9 mouse cellular contexts compared by ENCODE assay signal in the genomic region with DNA sequence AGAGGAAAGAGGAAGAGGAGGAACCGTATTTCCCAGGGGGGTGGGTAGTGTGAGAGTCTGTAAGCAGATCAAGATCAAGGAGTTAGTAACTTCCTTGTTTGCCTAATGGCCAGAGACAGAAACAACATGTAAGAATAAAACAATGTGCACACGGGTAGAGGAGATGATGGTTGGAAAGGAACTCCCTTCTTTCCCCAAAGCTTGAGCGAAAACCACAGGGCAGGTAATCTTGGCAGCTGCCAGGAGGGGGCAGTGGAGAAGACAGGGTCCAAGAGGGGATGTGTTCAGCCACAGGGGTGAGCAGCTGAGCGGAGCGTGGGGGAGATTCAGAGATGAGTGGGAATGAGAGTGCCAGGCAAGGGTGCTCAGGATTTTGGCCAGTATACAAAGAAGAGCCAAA. TPM values are rescaled to one million over a fixed set of nuclear protein-coding genes. Genes with fewer than 3 reads are reported as not detected.
DNase-seq lines count a peak whose midpoint lies in the region; ATAC-seq and TF ChIP-seq lines count a peak whose summit lies in the region.
"Had no signal": no experiment of that assay in that cellular context is flagged by ENCODE, and none has a peak within 500 bp of the region (broad histone marks: within the 10 kb centered on the region; RNA-seq: fewer than 3 reads in every experiment).

No protein-coding gene starts in this region.

- no peaks in the 10 kb centered on the region for H3K27me3 ChIP-seq in MEL (ENCODE audit: control insufficient read depth in 1 of 2, insufficient read depth in 2 of 2, low read length in 2 of 2)
- H3K27me3 ChIP-seq in kidney, embryonic 16.5 days (ENCODE audit: insufficient read depth, low read length), result no peaks in the 10 kb centered on the region
- no peaks in the 10 kb centered on the region for H3K27me3 ChIP-seq in neural tube, embryonic 11.5 days (ENCODE audit: control insufficient read depth, insufficient read depth, low read length)
- H3K27me3 ChIP-seq: lung, embryonic 15.5 days had no signal

- H3K27ac ChIP-seq in MEL (ENCODE audit: control insufficient read depth, low read depth, low read length), result no peak overlapping the region
- H3K27ac ChIP-seq in kidney, embryonic 16.5 days (ENCODE audit: low read length), result no peak overlapping the region
- no peak overlapping the region for H3K27ac ChIP-seq in neural tube, embryonic 11.5 days (ENCODE audit: low read depth, low read length)
- H3K27ac ChIP-seq: lung, embryonic 15.5 days had no signal

- intact Hi-C loops in heart, postnatal 14 days (cut with DNase I), result loop anchor here (5.0 to 10.0 kb wide), 2 partner anchors 46 to 303 kb away; a partner anchor contains a TSS
- intact Hi-C loops in heart, postnatal 25 days (cut with DNase I), result loop anchor here (5.0 kb wide), 1 partner anchor 46 kb away; a partner anchor contains a TSS

- peak; percentile 27 to 45 for DNase-seq in heart, postnatal 14 days
- DNase-seq in heart, postnatal 25 days (ENCODE audit: low spot score), result no peak
- peak; percentile 16 for DNase-seq in A20 (ENCODE audit: low read depth, low spot score)
- peak; percentile 62 for DNase-seq in MEL (ENCODE audit: low read depth, low spot score)
- peak; percentile 44 for DNase-seq in neural tube, embryonic 11.5 days (ENCODE audit: low spot score)
- DNase-seq in frontal cortex, adult 2 months (ENCODE audit: extremely low spot score in 1 of 2, low spot score in 1 of 2), result no peak

- H3K4me3 ChIP-seq in MEL (ENCODE audit: control insufficient read depth in 1 of 2, insufficient read depth in 1 of 2, low read depth in 2 of 2, low read length in 2 of 2), result no peak overlapping the region
- H3K4me3 ChIP-seq in kidney, embryonic 16.5 days (ENCODE audit: low read length), result no peak overlapping the region
- H3K4me3 ChIP-seq in neural tube, embryonic 11.5 days (ENCODE audit: low read depth, low read length), result no peak overlapping the region
- H3K4me3 ChIP-seq: lung, embryonic 15.5 days had no signal

- TF ChIP-seq EP300 in MEL (IDR thresholded peaks at IDR 0.05; ENCODE audit: low read depth in 1 of 2, low read length in 2 of 2), result no peak

- ATAC-seq in kidney, embryonic 16.5 days (ENCODE audit: low FRiP score, low TSS enrichment), result 0 out of 2 replicates have a peak, but pooled peaks have one; percentile 42
- ATAC-seq in neural tube, embryonic 11.5 days (ENCODE audit: insufficient read depth, low FRiP score, low TSS enrichment), result no peak
- no peak for ATAC-seq in activated CD4-positive, CD25-positive, alpha-beta regulatory T cell, adult 4 months

- peak; percentile 50 to 60 (median 54) for TF ChIP-seq CTCF in MEL (IDR thresholded peaks at IDR 0.05 in 2 of 3, conservative IDR thresholded peaks at IDR 0.05 in 1 of 3; ENCODE audit: control insufficient read depth in 1 of 3, insufficient read depth in 1 of 3, low read depth in 2 of 3, low read length in 3 of 3, poor library complexity in 1 of 3, severe bottlenecking in 1 of 3)

- TF ChIP-seq RAD21 in MEL (IDR thresholded peaks at IDR 0.05; ENCODE audit: low read depth, low read length), result no peak

- no peak overlapping the region for H3K9ac ChIP-seq in MEL (ENCODE audit: control insufficient read depth, low read depth, low read length, poor library complexity, severe bottlenecking)
- H3K9ac ChIP-seq in kidney, embryonic 16.5 days (replicated peaks; ENCODE audit: low read length), result no peak overlapping the region
- no peak overlapping the region for H3K9ac ChIP-seq in neural tube, embryonic 11.5 days (ENCODE audit: low read length)
- H3K9ac ChIP-seq: lung, embryonic 15.5 days had no signal

- H3K36me3 ChIP-seq in MEL (ENCODE audit: control insufficient read depth in 1 of 2, insufficient read depth in 2 of 2, low read length in 2 of 2), result peaks cover 10 to 19% of the 10 kb centered on the region in 2 experiments
- peaks cover 60% of the 10 kb centered on the region for H3K36me3 ChIP-seq in kidney, embryonic 16.5 days (ENCODE audit: insufficient read depth, low read length)
- H3K36me3 ChIP-seq in neural tube, embryonic 11.5 days (ENCODE audit: control insufficient read depth, insufficient read depth, low read length), result peaks cover 10% of the 10 kb centered on the region

- H3K4me2 ChIP-seq in kidney, embryonic 16.5 days (replicated peaks; ENCODE audit: low read depth, low read length), result no peak overlapping the region
- no peak overlapping the region for H3K4me2 ChIP-seq in neural tube, embryonic 11.5 days (ENCODE audit: low read depth)
- H3K4me2 ChIP-seq: lung, embryonic 15.5 days had no signal

- 80% methylated on average over 5 of the region's 5 CpGs for WGBS in kidney, embryonic 16.5 days
- 83% methylated on average over 5 of the region's 5 CpGs for WGBS in neural tube, embryonic 11.5 days

- H3K9me3 ChIP-seq in MEL (replicated peaks; ENCODE audit: insufficient read depth, low read length), result no peaks in the 10 kb centered on the region
- peaks cover 4% of the 10 kb centered on the region; the same call in 1 of the 2 replicates for H3K9me3 ChIP-seq in kidney, embryonic 16.5 days (ENCODE audit: low read length)
- H3K9me3 ChIP-seq in neural tube, embryonic 11.5 days (ENCODE audit: control insufficient read depth, low read length), result no peaks in the 10 kb centered on the region
- H3K9me3 ChIP-seq: lung, embryonic 15.5 days had no signal

- no peaks in the 10 kb centered on the region for H3K79me2 ChIP-seq in MEL (ENCODE audit: control insufficient read depth, insufficient read depth, low read length, poor library complexity)

- TF ChIP-seq POLR2A in MEL (IDR thresholded peaks at IDR 0.05; ENCODE audit: control insufficient read depth in 1 of 2, insufficient read depth in 1 of 2, low read depth in 1 of 2, low read length in 2 of 2, poor library complexity in 1 of 2), result no peak

- peaks cover 0 to 3% of the 10 kb centered on the region in 2 experiments; a peak in 1 of 4 replicates for H3K4me1 ChIP-seq in MEL (ENCODE audit: control insufficient read depth in 1 of 2, insufficient read depth in 2 of 2, low read length in 2 of 2)
- H3K4me1 ChIP-seq in kidney, embryonic 16.5 days (ENCODE audit: insufficient read depth, low read length), result no peaks in the 10 kb centered on the region
- H3K4me1 ChIP-seq in neural tube, embryonic 11.5 days (ENCODE audit: control insufficient read depth, insufficient read depth, low read length), result no peaks in the 10 kb centered on the region

TF ChIP-seq in MEL, 35 proteins besides CTCF, POLR2A, EP300 and RAD21:
- peak; percentile 30; the same call in 1 of the 2 replicates for TF ChIP-seq GATA1 (IDR thresholded peaks at IDR 0.05; ENCODE audit: low read depth, low read length)
- TF ChIP-seq ELF1 (IDR thresholded peaks at IDR 0.05; ENCODE audit: low read depth, low read length), result 0 out of 2 replicates have a peak, but pooled peaks have one; percentile 17
- TF ChIP-seq ETS1 (IDR thresholded peaks at IDR 0.05; ENCODE audit: low read depth, low read length), result no peak
- no peak for TF ChIP-seq ZNF384 (IDR thresholded peaks at IDR 0.05; ENCODE audit: low read depth, low read length)
- TF ChIP-seq ZMIZ1 (IDR thresholded peaks at IDR 0.05; ENCODE audit: low read depth, low read length), result no peak
- TF ChIP-seq MXI1 (IDR thresholded peaks at IDR 0.05; ENCODE audit: low read depth, low read length), result no peak
- no peak for TF ChIP-seq MYB (IDR thresholded peaks at IDR 0.05; ENCODE audit: low read depth, low read length)
- TF ChIP-seq USF2 (IDR thresholded peaks at IDR 0.05; ENCODE audit: borderline replicate concordance in 1 of 2, insufficient read depth in 1 of 2, low read depth in 1 of 2, low read length in 2 of 2), result no peak
TF ChIP-seq in MEL: peak in this region for 2.

RNA-seq across cellular contexts. Expression of a gene that starts 48.1 kb away (rescaled TPM):
- 10 to 100 TPM; 84.8 to 85.3 TPM for total RNA-seq in heart, postnatal 14 days (2021)
- 100 to 1,000 TPM in 1 of 2 experiments, 10 to 100 TPM in 1; 97.7 to 101 TPM for total RNA-seq in heart, postnatal 25 days (2021)
- 77.0 and 92.4 TPM in 2 replicates for total RNA-seq in MEL (2012; rRNA removed)
- polyA plus RNA-seq in MEL (2012; ENCODE audit: insufficient read depth in 1 of 2, insufficient read length in 2 of 2, low read depth in 1 of 2, low replicate concordance in 2 of 2, missing spikeins in 1 of 2), result 100 to 1,000 TPM; 133 to 195 TPM
- polyA plus RNA-seq in kidney, embryonic 16.5 days (2015; fragmentation: Nextera tagmentation; extraction: Ambion mirVana), result 28.0 and 28.9 TPM in 2 replicates
- 40.0 and 48.6 TPM in 2 replicates for polyA plus RNA-seq in neural tube, embryonic 11.5 days (2014; fragmentation: Nextera tagmentation; extraction: Ambion mirVana)
- 10 to 100 TPM; 10.1 to 12.0 TPM for polyA plus RNA-seq in activated CD4-positive, CD25-positive, alpha-beta regulatory T cell, adult 4 months (2017; shearing (Covaris generic))
- 73.0 and 89.1 TPM in 2 replicates for polyA plus RNA-seq in frontal cortex, adult 2 months (2012; rRNA removed)

Comparison
In these comparisons a context has a peak if more than half of its experiments do, and no peak if none do; other contexts are left out.
1. DNase-seq: peak in heart, postnatal 14 days (2 of 2), A20 (single experiment), MEL (single experiment) and neural tube, embryonic 11.5 days (single experiment); none in heart, postnatal 25 days (single experiment) and frontal cortex, adult 2 months (0 of 2).